Mouse (Mus musculus): ENCODE results near the gene Ano3. TPM values are rescaled to one million over a fixed set of nuclear protein-coding genes. Genes with fewer than 3 reads are reported as not detected.

The Ano3 gene
- polyA plus RNA-seq (2021; fragmentation: Nextera tagmentation): 16.6 and 17.9 TPM in 2 replicates
- long read RNA-seq, experiment 1, full-length matches to known transcripts: 6 of 52 reads
- long read RNA-seq, experiment 1, partial matches to known transcripts: 30 of 52 reads
- long read RNA-seq, experiment 1, other reads (novel, unspliced or antisense): 16 of 52 reads
- long read RNA-seq, experiment 2, full-length matches to known transcripts: 41 of 76 reads
- long read RNA-seq, experiment 2, partial matches to known transcripts: 11 of 76 reads
- long read RNA-seq, experiment 2, other reads (novel, unspliced or antisense): 24 of 76 reads

GRCm38 (mm10) chr2:110950823-110951222 is at the start of gene Ano3:
Gene Ano3, minus strand, starts transcription at chr2:110950923.

GRCm38 (mm10) chr2:110721290-110721753 is 229.4 kb downstream of the Ano3 start, which contains the start of gene Muc15:
Gene Muc15, plus strand, starts transcription at chr2:110721340.

Other genes with a start within 250 kb of the Ano3 start
- gene Muc15, start 229.6 kb downstream of the Ano3 start, polyA plus RNA-seq (2021; fragmentation: Nextera tagmentation): not detected in 2 replicates
- gene Gm13941, start 155.1 kb upstream of the Ano3 start, polyA plus RNA-seq (2021; fragmentation: Nextera tagmentation): not detected in 2 replicates
- not detected in 2 replicates for gene Gm15130, start 202.0 kb upstream of the Ano3 start, polyA plus RNA-seq (2021; fragmentation: Nextera tagmentation)

All from layer of hippocampus, adult 6 months (tissue).